Mouse (Mus musculus): Measurements from ENCODE around the gene Gm10382.
A peak's percentile ranks its signal among the peaks of the same experiment; 100 is the strongest.
"Not testable (repeated sequence)": the region's sequence is repeated elsewhere in the genome, so short reads cannot be mapped to it uniquely, and the experiment has no call there.

Gene Gm10382

DNA sequence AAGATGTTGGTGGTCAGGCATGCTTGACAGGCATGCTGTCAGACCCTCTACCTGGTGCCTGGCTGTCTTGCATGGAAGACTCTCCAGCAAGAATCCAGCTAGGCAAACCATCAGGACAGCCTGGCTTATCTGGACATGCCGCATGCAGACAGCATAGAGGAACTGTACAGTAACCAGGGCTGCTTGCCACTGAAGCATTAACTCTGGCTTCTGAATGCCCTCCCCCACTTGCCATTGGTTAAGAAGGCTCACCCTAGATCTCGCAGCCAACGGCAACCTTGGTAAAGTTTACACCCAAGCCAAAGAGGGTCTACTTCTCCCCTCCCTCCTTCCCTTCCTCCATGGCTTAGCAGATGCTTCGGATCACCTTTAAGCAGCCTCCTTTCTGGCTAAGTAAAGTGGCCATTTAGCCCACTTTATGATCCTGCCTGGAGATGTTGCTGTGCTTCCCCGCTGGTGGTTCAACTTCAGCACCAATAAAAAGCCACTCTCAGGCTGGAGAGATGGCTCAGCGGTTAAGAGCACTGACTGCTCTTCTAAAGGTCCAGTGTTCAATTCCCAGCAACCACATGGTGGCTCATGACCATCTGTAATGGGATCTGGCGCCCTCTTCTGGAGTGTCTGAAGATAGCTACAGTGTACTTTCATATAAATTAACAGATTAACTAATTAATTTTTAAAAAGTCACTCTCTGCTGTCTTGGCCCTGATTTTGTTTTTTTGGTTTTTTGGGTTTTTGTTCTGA, 18.0 kb upstream of the Gm10382 start:
- no peak for DNase-seq (ENCODE audit: low spot score)

DNA sequence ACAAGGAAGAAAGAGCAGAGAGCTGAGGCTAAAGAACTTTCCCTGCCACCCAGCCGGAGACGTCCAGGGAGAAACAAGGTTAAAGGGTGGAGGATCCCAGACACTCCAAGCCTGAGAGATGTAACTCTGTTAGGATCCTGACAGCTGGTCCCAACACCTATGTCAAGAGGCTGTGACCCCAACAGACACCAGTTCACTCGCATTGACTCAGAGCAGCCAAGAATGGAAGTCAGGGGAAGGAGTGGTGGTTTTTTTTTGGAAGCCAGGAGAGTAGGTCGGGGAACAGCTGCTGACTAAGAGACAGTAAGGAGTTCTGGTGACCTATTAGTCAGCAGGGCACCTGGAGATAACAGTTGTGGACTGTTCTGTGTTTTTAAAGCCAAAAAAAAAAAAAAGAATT, 17.1 kb upstream of the Gm10382 start:
- no peak for DNase-seq (ENCODE audit: low spot score)

GRCm38 (mm10) chr5:125375871-125376270, 13.3 kb upstream of the Gm10382 start:
- no peak for DNase-seq (ENCODE audit: low spot score)

GRCm38 (mm10) chr5:125377214-125377613, 11.9 kb upstream of the Gm10382 start:
- DNase-seq (ENCODE audit: low spot score), result no peak

GRCm38 (mm10) chr5:125378919-125379318, 10.2 kb upstream of the Gm10382 start:
- no peak for DNase-seq (ENCODE audit: low spot score)

GRCm38 (mm10) chr5:125381954-125382672, 7.0 kb upstream of the Gm10382 start:
- no peak for DNase-seq (ENCODE audit: low spot score)

- peak; percentile 85 for DNase-seq (ENCODE audit: low spot score)
These were observed 6.2 kb upstream of the Gm10382 start for GRCm38 (mm10) chr5:125382673-125383558.

DNA sequence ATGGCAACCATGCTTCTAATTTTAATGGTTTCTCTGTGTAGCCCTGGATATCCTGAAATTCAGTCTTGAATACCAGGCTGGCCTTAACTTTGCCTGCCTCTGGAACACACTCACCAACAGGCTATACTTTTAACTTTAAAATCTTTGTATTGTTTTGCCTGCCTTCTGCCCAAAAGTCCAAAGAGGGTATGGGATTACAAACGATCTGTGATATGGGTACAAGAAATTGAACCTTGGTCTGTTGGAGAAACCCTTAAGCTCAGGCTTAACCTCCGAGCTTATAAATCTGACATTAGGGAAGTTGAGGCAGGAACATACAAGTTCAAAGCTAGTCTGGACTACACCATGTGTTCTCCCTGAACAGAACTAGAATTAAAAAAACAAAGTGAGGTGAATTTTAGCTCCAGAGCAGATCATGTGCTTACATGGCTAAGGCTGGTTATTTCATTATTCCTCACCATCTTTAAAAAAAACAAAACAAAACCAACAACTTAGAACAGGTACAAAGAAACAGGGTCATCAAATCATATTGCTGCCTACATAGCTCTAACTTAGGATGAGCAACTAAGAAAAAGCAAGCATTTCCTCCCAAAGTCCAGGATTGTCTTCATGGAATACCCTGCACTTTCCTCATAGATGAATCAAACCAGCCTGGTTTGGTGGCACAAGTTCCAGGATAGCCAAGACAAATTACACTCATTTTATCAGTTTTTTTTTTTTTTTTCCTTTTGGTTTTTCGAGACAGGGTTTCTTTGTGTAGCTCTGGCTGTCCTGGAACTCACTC, 5.3 kb upstream of the Gm10382 start:
- peak; percentile 44 for DNase-seq (ENCODE audit: low spot score)

DNA sequence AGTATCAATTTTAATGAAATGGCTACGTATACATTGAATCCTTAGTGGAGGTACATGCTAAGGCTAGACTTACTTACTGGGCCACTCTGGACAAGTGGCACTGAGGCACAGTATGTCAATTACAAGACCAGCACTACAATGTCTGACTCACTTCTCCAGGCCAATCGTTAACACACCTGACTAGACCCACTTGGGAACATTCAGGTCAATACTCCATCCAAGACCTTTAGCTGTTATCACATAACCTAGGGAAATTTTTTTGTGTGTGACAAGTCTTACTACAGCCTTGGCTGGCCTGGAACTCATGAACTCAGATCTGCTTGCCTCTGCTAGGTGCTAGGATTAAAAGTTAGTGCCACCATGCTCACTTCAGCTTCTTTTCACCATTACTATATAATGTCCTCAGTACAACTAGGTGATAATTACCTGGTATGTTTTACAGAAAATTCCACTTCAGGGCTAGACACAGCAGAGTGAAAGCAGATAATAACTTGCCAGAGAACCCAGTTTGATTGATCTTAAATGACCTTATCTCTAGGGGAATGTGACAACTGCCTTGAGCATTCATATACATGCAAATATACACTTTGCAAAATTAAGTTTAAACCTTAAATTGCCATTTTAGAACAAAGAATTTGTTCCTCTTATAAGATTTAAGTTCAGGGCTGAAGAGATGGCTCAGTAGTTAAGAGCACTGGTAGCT, 4.5 kb upstream of the Gm10382 start:
- peak; percentile 52 for DNase-seq (ENCODE audit: low spot score)

GRCm38 (mm10) chr5:125385215-125385940, 3.7 kb upstream of the Gm10382 start:
- peak; percentile 38 for DNase-seq (ENCODE audit: low spot score)

DNA sequence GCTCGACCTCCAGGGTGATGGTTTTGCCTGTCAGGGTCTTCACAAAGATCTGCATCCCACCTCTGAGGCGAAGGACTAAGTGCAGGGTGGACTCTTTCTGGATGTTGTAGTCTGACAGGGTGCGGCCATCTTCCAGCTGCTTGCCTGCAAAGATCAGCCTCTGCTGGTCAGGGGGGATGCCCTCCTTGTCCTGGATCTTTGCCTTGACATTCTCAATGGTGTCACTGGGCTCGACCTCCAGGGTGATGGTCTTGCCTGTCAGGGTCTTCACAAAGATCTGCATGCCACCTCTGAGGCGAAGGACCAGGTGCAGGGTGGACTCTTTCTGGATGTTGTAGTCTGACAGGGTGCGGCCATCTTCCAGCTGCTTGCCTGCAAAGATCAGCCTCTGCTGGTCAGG, 1.8 kb upstream of the Gm10382 start:
- DNase-seq (ENCODE audit: low spot score), result not testable (repeated sequence)

DNA sequence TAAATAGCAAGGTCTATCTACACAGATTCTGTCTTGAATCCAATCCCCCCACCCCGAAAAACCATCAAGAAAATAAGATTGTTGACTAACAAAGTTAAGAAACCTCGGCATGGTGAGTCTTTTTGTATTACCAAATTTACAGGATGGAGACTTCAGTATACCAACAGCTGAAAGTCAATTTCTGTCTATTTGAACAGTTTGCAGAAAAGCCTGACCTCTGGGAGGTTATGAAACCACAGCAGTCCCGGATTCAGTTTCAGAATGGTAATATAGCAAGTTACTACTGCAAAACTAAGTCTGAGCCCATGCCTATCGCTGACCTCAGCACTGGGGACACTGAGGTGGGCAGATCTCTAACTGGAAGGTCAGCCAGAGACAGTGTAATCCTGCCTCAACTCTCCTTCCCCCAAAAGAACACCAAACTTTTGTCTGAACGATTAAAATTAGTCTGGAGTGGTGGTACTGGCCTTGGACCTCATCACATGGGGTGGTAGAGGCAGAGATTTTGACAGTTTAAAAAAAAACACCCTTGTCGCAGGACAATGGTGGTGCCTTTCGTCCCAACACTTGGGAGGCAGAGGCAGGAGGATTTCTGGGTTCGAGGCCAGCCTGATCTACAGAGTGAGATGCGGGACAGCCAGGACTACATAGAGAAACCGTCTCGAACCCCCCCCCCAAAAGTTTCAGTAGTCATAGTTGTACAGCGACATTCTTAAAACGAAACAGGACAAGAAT, 597 bp upstream of the Gm10382 start:
- DNase-seq (ENCODE audit: low spot score), result peak; percentile 48

DNA sequence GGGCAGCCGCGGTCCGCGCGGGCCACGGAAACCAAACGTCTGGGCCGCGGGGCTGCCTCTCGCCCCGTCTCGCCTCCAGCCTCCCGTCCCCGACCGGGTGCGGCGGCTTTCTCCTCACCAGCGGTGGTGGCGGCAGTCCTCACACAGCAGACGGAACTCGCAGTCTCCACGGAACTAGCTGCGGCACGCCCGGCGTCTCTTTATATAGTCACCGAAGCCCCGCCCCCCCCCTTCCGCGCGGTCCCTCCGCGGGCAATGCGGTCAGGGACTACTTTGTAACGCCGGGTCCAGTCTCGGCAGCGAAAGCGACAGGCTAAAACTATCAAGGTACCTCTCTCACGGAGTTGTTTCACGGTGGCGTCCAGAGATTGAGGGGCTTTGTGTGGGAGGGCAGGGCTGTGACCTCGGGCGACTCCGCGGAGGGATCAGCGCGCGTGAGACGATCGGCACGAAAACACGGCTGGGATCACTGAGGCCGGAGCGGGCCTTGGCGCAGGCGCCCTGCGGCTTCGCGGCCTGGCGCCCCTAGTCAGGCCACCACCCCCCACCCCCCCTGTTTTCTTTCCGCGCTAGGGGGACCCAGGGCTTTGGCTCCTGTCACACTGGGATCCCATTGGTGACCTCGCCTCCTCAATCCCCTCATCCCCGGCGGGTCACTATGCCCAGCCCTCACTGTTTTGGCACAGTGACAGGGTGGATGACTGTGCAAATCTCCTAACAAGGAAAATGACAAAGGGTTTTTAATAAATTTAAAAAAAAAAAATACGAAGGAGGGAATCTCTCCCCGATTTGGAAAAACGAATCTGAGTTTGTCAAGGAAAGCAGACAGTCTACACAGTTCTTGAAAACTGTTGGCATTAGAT, 688 bp downstream of the Gm10382 start, which contains the start of gene Ubc:
Gene Ubc, minus strand, starts transcription at position 624 of the 863 bp plus-strand sequence.
- peak; percentile 91 for DNase-seq (ENCODE audit: low spot score)

GRCm38 (mm10) chr5:125390906-125391477, 1.9 kb downstream of the Gm10382 start:
- DNase-seq (ENCODE audit: low spot score), result no peak

DNA sequence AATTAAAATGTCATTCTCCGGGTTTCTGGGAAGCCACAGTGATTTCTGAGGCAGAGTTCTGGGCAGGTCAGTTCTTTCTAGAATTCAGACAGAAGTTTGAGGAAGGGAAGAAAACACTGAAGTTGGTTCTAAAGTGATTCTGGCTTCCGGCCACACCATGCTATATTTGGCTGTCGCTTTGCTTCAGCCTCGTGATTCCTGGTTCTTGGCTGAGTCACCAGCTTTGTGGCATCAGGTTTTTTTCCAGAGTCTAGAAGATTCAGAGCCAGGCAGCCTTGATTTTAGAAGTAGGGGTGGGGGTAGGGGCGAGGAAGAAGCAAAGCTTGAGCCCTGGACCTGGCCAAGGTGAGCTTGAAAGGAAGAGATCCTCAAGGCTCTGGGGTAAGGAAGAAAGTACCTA, 2.5 kb downstream of the Gm10382 start:
- DNase-seq (ENCODE audit: low spot score), result peak; percentile 78

- not testable (repeated sequence) for DNase-seq (ENCODE audit: low spot score)
These were observed 3.1 kb downstream of the Gm10382 start for GRCm38 (mm10) chr5:125392176-125392575.

- no peak for DNase-seq (ENCODE audit: low spot score)
These were observed 3.5 kb downstream of the Gm10382 start for GRCm38 (mm10) chr5:125392618-125392976.

DNA sequence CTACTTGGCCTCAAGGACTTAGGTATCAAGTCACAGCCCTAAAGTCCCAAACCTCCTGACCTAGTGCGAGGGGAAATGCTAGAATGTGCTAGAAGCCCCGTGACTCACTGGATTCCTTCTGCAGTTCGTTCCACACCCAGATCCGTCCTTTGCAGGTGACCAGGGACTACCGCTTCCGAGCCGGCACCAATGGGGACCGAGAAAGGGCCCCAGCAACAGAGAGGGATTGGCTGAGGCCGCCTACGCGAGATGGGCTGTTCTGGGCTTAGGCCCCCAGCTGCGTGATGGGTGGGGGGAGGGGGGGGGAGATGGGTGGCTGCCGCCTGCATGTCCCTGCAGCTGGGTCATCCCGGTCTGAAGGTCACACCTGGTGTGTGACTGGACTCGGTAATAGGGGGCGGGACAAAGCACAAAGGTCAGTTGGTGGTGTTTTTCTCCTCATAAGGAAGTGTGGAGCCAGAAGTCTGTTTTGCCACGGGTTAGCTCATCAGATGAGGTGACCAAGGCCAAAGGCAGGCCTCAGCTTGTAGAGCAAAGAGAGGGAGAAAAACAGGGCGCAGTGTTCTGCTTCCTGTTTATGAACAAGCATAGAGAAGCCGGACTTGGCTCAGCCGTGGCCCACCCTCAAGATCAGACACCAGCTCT, 4.0 kb downstream of the Gm10382 start:
- DNase-seq (ENCODE audit: low spot score), result peak; percentile 97

All from MN1 (cell line).